Mouse (Mus musculus) lung, postnatal 36 days (tissue): ENCODE measurements at regions not wholly inside any gene's neighbourhood (a gene's known extent, or its start where the extent isn't known, plus 50 kb on each side); places are given as distances from the start of the nearest gene placed in this dataset.

Experiments
- DNase-seq: peaks from one replicate; pipeline ENCODE4 v3.0.0; 2022; ENCODE audit warnings: mixed read lengths

DNA sequence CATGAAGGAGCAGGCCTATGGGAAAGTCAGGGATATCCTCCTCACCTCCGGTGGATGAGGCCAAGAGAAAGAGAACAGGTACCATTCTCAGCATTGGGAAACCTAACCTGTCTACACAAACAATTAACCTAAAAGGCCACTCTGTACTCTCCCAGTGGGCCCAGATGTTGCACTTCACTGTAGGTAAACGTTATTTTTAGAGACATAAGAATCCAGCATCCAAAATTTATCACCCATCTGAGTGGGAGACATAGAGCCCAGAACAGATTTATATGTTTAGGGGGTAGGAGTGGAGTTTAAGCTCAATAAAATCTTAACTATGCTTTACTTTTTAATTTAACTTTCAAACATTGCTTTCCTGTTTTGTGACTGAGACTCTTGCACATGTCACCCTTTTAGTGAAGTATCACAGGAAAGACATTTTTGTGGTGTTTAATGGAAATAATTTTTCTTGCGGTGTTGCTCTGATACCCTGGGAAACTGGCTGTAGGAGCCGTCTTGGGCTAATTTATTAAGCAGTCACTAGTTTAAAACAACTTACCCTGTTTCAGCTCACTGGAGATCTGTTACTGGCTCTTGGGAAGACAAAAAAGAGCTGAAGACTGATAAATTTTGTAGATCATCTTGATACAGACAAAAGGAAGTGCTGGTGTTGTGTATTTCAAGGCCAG lies 123.9 kb upstream of the Bmp4 start:
- no peak for DNase-seq

DNA sequence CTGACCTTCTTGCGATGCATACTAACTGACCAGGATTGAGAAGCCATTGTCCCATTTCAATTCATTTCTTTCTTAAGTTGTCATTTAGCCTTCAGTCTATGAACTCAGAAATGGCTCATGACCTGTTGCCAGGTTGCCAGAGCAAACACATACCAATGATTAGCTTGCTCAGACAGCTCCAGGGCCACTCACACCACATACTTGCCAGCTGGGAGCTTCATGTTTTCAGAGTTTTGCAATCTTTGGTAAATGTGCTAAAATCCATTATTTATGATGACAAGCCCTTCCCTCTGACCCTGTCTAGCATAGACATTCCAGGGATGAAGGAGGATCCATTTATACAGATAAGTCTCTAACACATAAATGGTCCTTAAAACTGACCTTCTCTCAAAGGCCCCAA lies 121.6 kb upstream of the Bmp4 start:
- DNase-seq, result peak; percentile 53

DNA sequence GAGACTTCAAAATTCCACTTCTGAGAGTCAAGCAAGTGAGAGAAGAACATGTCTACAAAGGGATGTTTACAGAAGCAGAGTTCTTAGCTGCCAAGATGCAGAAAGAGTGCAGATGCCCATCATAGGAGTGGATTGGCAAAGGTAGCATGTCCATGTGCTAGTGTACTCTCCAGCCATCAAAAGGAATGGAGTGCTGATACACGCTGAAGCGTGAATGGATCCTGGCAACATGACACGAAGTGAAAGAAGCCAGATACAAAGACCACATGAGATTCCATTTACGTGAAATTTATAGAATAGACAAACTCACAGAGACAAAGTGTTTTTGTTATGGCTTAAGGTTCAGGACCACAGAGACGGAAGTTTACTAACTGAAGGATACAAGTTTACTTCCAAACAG lies 118.4 kb upstream of the Bmp4 start:
- no peak for DNase-seq

DNA sequence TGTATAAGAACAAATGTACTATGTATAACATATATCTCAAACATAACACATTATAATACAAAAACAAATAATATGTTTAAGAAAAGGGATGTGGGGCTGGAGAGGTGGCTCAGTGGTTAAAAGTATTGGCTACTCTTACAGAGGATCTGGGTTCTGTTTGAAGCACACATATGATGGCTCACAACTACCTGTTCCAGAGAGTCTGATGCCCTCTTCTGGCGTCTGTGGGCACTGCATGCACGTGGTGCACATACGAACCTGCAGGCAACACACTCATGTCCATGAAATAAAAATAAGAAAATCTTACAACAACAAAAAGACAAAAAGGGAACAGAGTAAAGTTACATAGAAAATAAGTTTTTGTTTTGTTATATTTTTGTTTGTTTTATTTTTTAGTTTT lies 114.8 kb upstream of the Bmp4 start:
- no peak for DNase-seq

DNA sequence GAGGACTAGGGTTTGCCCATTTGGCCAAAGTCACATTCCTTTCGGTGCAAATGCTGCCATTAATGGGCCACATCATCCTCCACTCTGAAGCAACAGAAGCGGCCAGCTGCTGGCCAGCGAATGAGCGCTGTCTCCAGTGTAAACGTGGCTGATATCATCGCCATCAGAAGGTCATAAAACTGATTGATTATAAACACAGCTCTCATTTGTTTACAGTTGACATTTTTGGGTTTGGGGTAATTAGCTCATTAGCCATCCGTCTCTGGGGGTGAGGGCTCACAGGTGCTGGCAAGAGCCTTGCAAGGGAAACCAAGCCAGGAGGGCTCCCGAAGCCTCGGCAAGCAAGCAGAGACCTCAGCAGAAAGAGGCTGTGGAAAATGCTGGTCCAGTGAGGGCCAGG lies 101.1 kb upstream of the Bmp4 start:
- DNase-seq, result peak; percentile 35

DNA sequence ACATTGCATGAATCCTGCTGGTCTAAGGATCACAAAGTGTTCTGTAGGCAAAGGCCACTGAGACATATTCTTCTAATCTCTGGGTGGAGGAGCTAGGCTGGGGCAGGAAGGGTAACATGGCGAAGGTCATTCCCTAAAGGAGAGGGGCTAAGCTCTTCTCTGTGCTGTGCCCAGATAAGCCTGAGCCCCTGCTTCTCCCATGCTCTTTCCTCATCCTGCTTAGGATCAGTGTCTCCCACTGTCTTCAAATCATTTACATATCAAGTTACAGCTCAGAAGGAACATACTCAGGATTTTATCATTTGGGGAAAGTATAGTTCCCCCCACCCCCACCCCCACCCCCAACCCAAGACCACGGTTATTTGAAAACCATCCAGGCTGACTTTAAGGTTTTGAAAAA lies 100.7 kb upstream of the Bmp4 start:
- no peak for DNase-seq

- DNase-seq, result no peak
Observed at GRCm38 (mm10) chr14:46487551-46487950, 97.1 kb upstream of the Bmp4 start.

DNA sequence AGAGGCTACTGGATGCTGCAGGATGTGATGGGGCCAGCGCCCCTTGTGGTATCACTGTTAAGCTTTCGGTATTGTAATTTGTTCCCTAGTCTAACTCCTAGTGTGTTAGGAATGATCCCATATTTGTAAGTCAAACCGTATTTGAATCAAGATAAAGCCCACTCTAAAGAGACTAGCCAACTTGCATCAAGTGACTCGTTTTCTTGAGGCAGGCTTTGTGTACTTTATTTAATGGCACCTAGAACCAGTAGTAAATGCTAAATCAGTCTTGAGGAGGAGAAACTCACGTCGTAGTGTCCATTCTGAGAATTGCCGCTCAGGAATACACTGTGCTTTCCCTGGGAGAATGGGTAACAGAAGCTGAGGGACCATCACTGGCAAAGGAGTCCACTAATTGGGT lies 89.9 kb upstream of the Bmp4 start:
- DNase-seq, result no peak

DNA sequence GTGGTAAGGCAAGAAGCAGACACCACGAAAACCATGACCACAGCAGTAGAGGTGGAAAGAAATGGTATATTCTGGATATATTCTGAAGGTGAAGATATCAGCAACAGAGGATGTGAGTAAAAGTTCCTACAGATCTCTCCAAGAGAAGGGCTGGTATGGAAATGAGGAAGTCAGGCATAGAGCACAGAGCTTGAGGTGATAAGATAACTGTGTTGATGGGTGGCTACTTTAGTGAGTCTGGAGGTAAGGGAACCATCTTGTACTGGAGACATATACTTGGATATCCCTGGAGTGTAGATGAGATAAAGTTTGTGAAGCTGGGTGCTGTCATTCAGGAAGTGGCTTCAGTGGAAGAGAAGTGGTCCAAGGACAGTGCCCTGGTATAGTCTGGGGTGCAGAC lies 85.5 kb upstream of the Bmp4 start:
- no peak for DNase-seq

DNA sequence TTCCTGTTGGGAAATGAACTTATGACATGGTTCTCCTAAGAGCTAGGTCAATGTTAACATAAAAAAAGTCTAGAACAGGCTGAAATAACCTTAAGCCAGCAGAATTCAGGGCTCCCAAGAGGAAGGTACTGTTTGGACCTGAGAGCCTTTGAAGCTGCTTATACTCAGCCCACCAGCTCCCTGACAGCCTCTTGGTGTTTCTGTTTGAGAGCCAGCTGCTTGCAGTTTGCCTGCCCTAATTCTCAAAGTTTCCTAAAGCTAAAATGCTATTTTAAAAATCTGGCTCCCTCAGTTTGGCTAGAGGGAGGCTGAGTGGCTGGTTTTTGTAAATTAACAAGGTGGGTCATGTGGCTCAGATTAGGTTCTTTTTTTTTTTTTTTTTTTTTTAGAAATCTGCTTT lies 72.5 kb upstream of the Bmp4 start:
- peak; percentile 45 for DNase-seq

- DNase-seq, result no peak
Observed at GRCm38 (mm10) chr14:46461960-46462359, 71.5 kb upstream of the Bmp4 start.

DNA sequence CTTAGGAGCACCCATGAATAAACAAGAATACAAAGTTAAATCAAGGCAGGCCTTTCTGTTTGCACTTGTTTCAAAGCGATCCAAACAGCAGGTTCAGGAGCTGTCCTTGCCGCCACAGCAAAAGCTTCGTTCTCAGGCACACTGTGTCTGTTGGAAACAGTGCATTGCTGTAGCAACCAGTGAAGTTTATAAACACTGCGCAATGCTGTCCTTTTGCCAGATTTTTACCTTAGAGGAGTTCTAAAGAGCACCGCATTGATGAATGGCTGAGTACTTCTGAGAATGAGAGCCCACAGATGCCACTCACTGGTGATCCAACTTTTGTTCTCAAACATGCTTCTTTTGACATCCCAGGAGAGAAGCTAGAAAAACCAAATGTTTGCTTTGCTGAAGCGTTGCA lies 64.0 kb upstream of the Bmp4 start:
- peak; percentile 73 for DNase-seq

- peak; percentile 79 for DNase-seq
Observed at GRCm38 (mm10) chr14:46441696-46442095, 51.2 kb upstream of the Bmp4 start.
